Mouse (Mus musculus): Measurements from ENCODE around the gene Teddm1b. TPM values are rescaled to one million over a fixed set of nuclear protein-coding genes. Genes with fewer than 3 reads are reported as not detected.

Teddm1b gene
- polyA plus RNA-seq, 1 experiment from 2014 or later = 0.74 TPM

DNA sequence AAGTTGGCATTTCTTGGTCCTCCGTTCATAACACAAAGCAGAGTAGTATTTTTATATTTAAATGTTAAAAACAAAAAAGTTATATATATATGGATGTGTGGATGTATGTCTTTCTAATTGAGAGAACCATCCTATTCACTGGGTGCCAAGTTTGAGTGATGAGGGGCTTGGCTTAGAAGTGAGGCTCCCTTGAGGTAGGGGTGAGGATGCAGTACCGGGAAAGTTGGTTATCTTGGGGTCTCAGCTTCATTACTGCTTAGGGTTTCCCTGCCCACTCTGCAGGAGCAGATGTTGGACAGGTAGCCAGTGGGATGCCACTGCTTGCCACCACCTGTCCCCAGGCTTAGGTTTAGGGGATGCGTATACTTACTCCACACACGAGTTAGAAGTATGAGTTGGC, 34.6 kb downstream of the Teddm1b start:
- no peak for DNase-seq (ENCODE audit: low spot score)
- Histone ChIP-seq H3K4me3 (no peak overlapping the region), H3K9me3 (no peaks in the 10 kb centered on the region), H3K36me3 (replicated peaks) (peaks cover 78% of the 10 kb centered on the region), H3K27ac (replicated peaks) (no peak overlapping the region), H3K4me1 (no peaks in the 10 kb centered on the region), H3K27me3 (replicated peaks; ENCODE audit: low read depth, poor library complexity, severe bottlenecking) (no peaks in the 10 kb centered on the region)
- WGBS = 93% methylated on average over 4 of the region's 4 CpGs

DNA sequence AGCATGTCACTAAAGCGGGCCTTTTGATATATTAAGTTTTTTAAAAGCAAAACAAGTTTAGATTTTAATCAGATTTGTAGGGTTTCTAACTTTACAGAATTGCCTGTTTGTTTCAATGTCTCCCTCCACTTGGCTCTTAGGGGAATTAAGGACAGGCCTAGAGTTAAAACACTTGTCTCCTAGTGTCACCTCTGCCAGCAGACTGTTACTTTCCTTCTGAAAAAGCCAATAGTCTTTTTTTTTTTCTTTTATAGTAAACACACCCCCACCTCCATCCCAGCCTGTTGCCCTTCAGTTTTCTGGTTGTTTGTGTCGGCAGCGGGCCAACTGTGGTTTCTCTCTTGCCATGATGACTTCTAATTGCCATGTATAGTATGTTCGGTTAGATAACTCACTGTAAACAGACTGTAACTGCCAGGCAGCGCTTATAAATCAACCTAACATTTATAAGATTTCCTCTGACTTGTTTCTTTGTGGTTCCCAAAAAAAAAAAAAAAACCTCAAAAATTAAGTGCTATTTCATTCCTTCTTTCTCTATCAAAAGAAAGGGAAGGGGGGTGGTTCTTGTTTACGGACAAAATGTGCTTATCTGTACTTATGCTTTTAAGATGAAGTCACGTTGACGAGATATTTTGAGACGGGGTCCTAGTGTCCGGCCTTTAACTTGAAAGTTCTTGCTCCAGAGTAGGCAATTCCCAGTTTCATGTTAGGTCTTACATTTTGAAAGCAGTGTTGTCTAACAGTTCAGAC, 35.2 kb downstream of the Teddm1b start:
- Histone ChIP-seq H3K4me1 (no peaks in the 10 kb centered on the region), H3K4me3 (no peak overlapping the region), H3K9me3 (no peaks in the 10 kb centered on the region), H3K36me3 (replicated peaks) (peaks cover 71% of the 10 kb centered on the region), H3K27me3 (replicated peaks; ENCODE audit: low read depth, poor library complexity, severe bottlenecking) (no peaks in the 10 kb centered on the region), H3K27ac (replicated peaks) (no peak overlapping the region)
- 94% methylated on average over 10 of the region's 10 CpGs for WGBS
- DNase-seq (ENCODE audit: low spot score) = no peak

DNA sequence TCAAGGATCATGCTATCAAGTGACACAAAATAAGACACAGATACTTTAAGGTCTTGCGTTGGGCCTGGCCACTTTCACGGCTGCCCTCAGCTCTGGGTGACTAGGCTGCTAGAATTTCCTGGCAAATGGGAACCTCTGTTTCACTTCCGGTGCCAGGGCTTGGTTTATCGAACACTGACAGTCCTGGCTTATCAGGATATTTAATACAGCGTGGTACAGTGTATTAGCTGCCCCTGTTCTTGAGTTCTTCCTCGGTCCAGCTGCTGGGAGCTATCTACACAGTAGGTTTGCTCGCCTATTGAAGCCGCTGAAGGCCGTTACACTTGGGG, 35.8 kb downstream of the Teddm1b start:
- Histone ChIP-seq H3K36me3 (replicated peaks) (peaks cover 66% of the 10 kb centered on the region), H3K27me3 (replicated peaks; ENCODE audit: low read depth, poor library complexity, severe bottlenecking) (no peaks in the 10 kb centered on the region), H3K27ac (replicated peaks) (no peak overlapping the region), H3K4me1 (no peaks in the 10 kb centered on the region), H3K9me3 (no peaks in the 10 kb centered on the region), H3K4me3 (no peak overlapping the region)
- 92% methylated on average over 9 of the region's 9 CpGs for WGBS
- DNase-seq (ENCODE audit: low spot score) = no peak

DNA sequence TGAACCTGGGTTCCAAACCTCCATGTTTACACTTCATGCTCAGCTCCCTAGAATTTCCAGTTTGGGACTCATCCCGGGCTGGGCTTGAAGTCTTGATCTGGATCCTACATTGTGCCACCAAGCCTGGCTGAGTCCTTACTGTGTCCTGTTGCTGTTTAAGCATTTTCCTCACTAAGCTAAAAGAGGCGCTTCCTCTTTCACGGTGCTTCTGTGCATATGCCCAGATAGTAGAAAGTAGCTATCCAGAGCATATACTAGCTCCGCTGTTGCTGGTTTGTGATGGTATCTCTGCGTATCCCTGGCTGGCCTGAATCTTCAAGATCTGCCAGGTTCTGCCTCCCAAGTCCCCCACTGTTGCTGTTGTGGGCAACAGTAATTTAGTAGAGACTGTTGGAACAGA, 36.3 kb downstream of the Teddm1b start:
- no peaks in the 10 kb centered on the region for H3K4me1 ChIP-seq
- no peaks in the 10 kb centered on the region for H3K27me3 ChIP-seq (replicated peaks; ENCODE audit: low read depth, poor library complexity, severe bottlenecking)
- H3K9me3 ChIP-seq = no peaks in the 10 kb centered on the region
- no peak overlapping the region for H3K4me3 ChIP-seq
- 91% methylated on average over 5 of the region's 5 CpGs for WGBS
- H3K36me3 ChIP-seq (replicated peaks) = peaks cover 61% of the 10 kb centered on the region
- no peak for DNase-seq (ENCODE audit: low spot score)
- no peak overlapping the region for H3K27ac ChIP-seq (replicated peaks)

DNA sequence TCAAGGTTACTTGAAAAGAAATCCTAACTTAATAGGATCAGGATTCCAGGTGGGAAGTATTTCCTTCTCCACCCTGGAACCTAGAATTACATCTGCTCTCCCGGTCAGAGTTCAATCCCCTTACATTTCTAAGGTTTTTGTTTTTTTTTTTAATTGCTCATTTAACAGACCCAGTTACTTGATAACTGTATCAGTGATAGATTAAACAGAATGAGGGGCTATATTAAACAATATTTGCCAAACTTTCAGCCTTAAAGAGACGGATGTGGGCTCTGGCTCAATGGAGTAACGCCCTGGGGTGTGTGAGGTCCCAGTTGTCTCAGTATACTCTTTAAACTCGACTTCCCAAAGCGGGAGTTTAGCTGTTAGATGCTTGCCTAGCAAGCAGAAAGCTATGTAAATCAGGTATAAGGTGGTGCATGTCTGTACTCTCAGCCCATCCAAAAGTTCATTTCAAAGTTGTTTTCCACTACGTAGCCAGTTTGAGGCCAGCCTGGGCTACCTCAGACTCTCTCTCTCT, 37.2 kb downstream of the Teddm1b start:
- no peak overlapping the region for H3K27ac ChIP-seq (replicated peaks)
- H3K36me3 ChIP-seq (replicated peaks) = peaks cover 52% of the 10 kb centered on the region
- H3K9me3 ChIP-seq = no peaks in the 10 kb centered on the region
- no peak for DNase-seq (ENCODE audit: low spot score)
- WGBS = 86% methylated on average over 6 of the region's 6 CpGs
- no peak overlapping the region for H3K4me3 ChIP-seq
- no peaks in the 10 kb centered on the region for H3K4me1 ChIP-seq
- no peaks in the 10 kb centered on the region for H3K27me3 ChIP-seq (replicated peaks; ENCODE audit: low read depth, poor library complexity, severe bottlenecking)

DNA sequence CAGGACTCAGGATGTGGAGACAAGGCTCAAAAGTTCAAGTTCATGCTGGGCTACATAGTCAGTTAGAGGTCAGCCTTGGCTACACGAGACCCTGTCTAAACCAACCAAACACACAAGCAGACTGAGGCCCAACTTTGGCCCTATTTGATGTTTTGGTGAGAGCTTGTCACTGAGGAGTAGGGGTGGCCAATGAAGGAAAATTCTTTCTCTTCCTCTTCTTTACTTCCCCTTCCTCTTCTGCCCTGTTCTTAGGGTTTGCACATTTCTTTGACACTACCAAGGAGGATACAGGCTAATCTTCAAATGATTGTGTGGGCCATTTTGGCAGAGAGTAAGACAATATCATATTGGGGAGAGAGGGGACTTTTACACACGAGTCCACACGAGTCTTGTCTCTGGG, 39.7 kb downstream of the Teddm1b start:
- 85% methylated on average over 3 of the region's 3 CpGs for WGBS

DNA sequence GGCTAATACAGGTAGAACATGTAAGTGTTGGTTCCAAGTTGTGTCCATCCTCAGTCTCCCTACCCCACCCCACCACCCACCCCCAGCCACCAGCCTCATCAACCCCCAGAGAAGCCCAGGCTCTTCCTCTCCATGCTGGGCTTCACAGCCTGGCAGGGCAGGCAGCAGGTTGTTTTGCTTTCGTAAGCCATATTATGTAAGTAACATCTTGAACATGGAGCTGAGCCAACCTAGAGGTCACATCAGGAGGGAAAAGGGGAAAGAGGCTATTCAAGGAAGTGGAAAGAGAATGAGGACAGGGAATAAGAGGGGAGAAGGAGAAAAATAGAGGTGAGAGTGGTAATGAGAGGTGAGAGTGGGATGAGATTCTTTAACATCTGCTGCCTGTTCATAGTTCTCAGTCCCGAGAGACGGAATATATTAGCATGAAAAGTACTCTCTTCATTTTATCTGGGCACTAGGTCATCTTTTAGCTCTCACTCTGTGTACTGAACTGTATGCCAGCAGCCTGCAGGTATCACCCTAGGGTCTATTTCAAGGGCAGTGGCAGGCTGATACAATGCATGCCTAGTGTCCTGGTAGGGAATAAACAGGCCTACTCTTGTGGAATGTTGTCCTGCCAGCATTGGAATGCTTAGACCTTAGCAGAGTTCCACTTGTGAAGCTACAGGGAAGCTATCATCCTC, 44.5 kb downstream of the Teddm1b start:
- Histone ChIP-seq H3K27ac (replicated peaks) (no peak overlapping the region), H3K4me3 (no peak overlapping the region), H3K9me3 (no peaks in the 10 kb centered on the region), H3K27me3 (replicated peaks; ENCODE audit: low read depth, poor library complexity, severe bottlenecking) (no peaks in the 10 kb centered on the region), H3K4me1 (peaks cover 9% of the 10 kb centered on the region), H3K36me3 (replicated peaks) (no peaks in the 10 kb centered on the region)
- DNase-seq (ENCODE audit: low spot score) = no peak
- WGBS = 91% methylated on average over 3 of the region's 3 CpGs

More for the DNA sequence above, 39.7 kb downstream of the Teddm1b start:
- H3K27me3 ChIP-seq (replicated peaks; ENCODE audit: low read depth, poor library complexity, severe bottlenecking) = no peaks in the 10 kb centered on the region
- DNase-seq (ENCODE audit: low spot score) = no peak
- H3K9me3 ChIP-seq = no peaks in the 10 kb centered on the region
- no peak overlapping the region for H3K4me3 ChIP-seq
- H3K4me1 ChIP-seq = no peaks in the 10 kb centered on the region
- H3K27ac ChIP-seq (replicated peaks) = no peak overlapping the region
- H3K36me3 ChIP-seq (replicated peaks) = peaks cover 27% of the 10 kb centered on the region

DNA sequence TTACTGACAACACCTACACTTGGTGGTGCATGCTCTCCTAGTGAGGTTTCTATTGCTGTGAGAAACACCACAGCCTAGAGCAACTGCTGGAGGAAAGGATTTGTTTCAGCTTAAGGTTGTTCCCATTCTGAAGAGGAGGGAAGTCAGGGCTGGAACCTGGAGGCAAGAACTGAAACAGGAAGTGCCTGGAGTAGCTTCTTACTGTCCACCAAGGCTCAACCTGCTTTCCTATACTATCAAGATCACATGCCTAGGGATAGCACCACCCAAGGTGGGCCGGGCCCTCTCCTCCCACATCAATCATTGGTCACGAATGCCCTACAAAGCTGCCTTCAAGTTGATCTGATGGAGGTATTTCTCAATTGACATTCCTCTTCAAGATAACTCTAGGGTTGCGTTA, 47.5 kb downstream of the Teddm1b start:
- Histone ChIP-seq H3K27me3 (replicated peaks; ENCODE audit: low read depth, poor library complexity, severe bottlenecking) (no peaks in the 10 kb centered on the region), H3K9me3 (no peaks in the 10 kb centered on the region), H3K27ac (replicated peaks) (no peak overlapping the region), H3K36me3 (replicated peaks) (no peaks in the 10 kb centered on the region), H3K4me1 (peaks cover 9% of the 10 kb centered on the region), H3K4me3 (no peak overlapping the region)
- DNase-seq (ENCODE audit: low spot score) = no peak
- WGBS = 91% methylated on average over 3 of the region's 3 CpGs

DNA sequence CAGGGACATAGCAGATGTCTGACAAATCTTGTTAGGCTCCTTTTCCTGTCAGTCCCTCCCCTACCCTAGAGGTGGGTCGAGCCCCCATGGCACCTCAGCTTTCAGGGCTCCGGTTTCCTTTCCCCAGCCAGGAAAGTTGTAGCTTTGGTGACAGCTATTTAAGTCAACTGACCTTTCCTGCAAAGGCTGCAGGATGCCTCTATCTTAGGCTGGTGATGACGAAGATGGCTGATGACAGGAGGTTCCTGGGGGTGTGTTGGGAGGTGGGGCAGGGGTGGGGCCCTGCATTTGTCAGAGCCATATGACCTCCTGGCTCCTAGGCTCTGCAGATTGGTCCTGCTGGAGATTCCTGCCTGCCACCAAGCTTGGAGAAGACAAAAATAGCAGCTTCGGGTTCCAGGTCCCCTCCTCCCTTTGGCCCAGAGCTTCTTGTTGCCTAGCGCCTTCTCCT, 48.5 kb downstream of the Teddm1b start:
- no peaks in the 10 kb centered on the region for H3K36me3 ChIP-seq (replicated peaks)
- 29% methylated on average over 5 of the region's 5 CpGs for WGBS
- no peak overlapping the region for H3K4me3 ChIP-seq
- H3K9me3 ChIP-seq = no peaks in the 10 kb centered on the region
- H3K4me1 ChIP-seq = peaks cover 9% of the 10 kb centered on the region
- H3K27me3 ChIP-seq (replicated peaks; ENCODE audit: low read depth, poor library complexity, severe bottlenecking) = no peaks in the 10 kb centered on the region
- DNase-seq (ENCODE audit: low spot score) = peak; percentile 26
- no peak overlapping the region for H3K27ac ChIP-seq (replicated peaks)

DNA sequence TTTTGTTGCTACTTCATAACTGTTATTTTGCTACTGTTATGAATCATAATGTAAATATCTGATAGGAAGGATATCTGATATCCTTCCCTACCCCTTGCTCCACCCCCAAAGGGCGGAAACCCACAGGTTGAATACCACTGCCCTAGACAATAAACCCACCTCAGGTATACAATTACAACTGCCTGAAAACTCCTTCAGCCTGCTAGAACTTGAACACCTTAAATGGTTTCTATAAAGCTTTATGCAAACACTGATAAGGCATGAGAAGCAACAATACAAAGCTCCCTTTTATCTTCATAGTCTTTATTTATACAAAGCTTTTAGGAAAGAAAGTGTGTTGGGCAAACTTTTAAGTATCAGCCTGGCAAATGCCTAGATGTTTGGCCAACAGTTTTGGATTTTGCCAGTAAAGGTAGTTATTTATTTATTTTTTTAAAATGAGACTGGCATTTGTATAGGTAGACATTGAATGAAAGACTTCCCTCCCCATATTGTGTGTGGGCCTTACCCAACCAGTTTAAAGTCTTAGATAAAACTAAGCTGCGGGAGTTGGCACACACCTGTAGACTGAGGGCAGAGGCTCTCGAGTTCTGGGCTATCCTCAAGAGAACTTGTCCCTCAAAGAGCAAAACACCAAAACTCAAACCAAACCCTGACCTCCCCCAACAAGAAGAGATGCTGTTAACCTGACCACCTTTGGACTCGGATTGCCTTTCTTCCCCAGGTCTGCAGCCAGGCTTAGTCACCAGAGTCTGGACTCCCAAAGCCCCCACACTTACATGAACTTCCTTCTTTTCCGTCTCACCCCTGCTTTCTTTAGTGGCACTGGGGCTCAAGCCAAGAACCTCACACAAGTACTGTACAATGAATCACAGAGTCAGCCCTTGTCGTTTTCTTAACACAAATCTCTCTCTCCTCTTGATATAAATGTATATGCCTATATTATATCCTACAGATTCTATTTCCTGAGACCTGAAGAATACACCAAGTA, 50.5 kb downstream of the Teddm1b start:
- Histone ChIP-seq H3K4me1 (peaks cover 9% of the 10 kb centered on the region), H3K27ac (replicated peaks) (no peak overlapping the region), H3K9me3 (no peaks in the 10 kb centered on the region), H3K4me3 (no peak overlapping the region), H3K27me3 (replicated peaks; ENCODE audit: low read depth, poor library complexity, severe bottlenecking) (no peaks in the 10 kb centered on the region), H3K36me3 (replicated peaks) (no peaks in the 10 kb centered on the region)
- no peak for DNase-seq (ENCODE audit: low spot score)
- WGBS = 89% methylated on average over 6 of the region's 6 CpGs
